Mouse (Mus musculus) T-helper 17 cell (primary cell): ENCODE measurements around the gene Nipsnap3a.

ENCODE experiments used
- in situ Hi-C, 2 experiments: fragments of 300-600 bp; cut with MboI, MseI; formaldehyde crosslinking; loops; 1 replicate in 1 of 2; 2 replicates in 1 of 2; pipeline ENCODE4 v1.15.1; 2025; ENCODE audit warnings: high pct_unique_total_duplicates in 2 of 2

Nipsnap3a gene

GRCm38 (mm10) chr4:52989248-52989647 lies at the start of gene Nipsnap3a:
Gene Nipsnap3a (plus strand): TSS chr4:52989272.
- in situ Hi-C loops = no loop called here

- in situ Hi-C loops = no loop called here
These were observed 42.4 kb upstream of the Nipsnap3a start for GRCm38 (mm10) chr4:52946665-52947064.

GRCm38 (mm10) chr4:52949005-52949404 lies 40.1 kb upstream of the Nipsnap3a start:
- in situ Hi-C loops = no loop called here

GRCm38 (mm10) chr4:52958693-52959092 lies 30.4 kb upstream of the Nipsnap3a start:
- in situ Hi-C loops = no loop called here

- in situ Hi-C loops = no loop called here
These were observed 24.8 kb upstream of the Nipsnap3a start, which contains the start of gene Olfr270 for GRCm38 (mm10) chr4:52964247-52964646. Gene Olfr270 (plus strand): TSS chr4:52964547.

GRCm38 (mm10) chr4:52985216-52985615 lies 3.9 kb upstream of the Nipsnap3a start:
- in situ Hi-C loops = no loop called here

- in situ Hi-C loops = no loop called here
These were observed 2.8 kb upstream of the Nipsnap3a start for GRCm38 (mm10) chr4:52986266-52986665.

- in situ Hi-C loops = no loop called here
These were observed 10.4 kb downstream of the Nipsnap3a start for GRCm38 (mm10) chr4:52999449-52999848.

- in situ Hi-C loops = loop anchor here in 1 of 2 experiments (25.0 kb wide), 1 partner anchor 563 kb away; the partner anchor contains the start of gene Smc2
These were observed 11.1 kb downstream of the Nipsnap3a start for GRCm38 (mm10) chr4:53000154-53000553.

- in situ Hi-C loops = loop anchor here in 1 of 2 experiments (25.0 kb wide), 1 partner anchor 572 kb away; the partner anchor contains the start of gene Smc2
These were observed 20.1 kb downstream of the Nipsnap3a start for GRCm38 (mm10) chr4:53009183-53009582.

- in situ Hi-C loops = loop anchor here in 1 of 2 experiments (25.0 kb wide), 1 partner anchor 573 kb away; the partner anchor contains the start of gene Smc2
These were observed 20.8 kb downstream of the Nipsnap3a start for GRCm38 (mm10) chr4:53009871-53010270.

- in situ Hi-C loops = loop anchor here in 1 of 2 experiments (25.0 kb wide), 1 partner anchor 575 kb away; the partner anchor contains the start of gene Smc2
These were observed 22.8 kb downstream of the Nipsnap3a start, which contains the start of gene Nipsnap3b for GRCm38 (mm10) chr4:53011732-53012361. Gene Nipsnap3b (plus strand): TSS chr4:53011880.

- in situ Hi-C loops = loop anchor here in 1 of 2 experiments (25.0 kb wide), 1 partner anchor 577 kb away; the partner anchor contains the start of gene Smc2
These were observed 25.3 kb downstream of the Nipsnap3a start for GRCm38 (mm10) chr4:53014421-53014820.

- in situ Hi-C loops = loop anchor here (5.0 to 25.0 kb wide), 2 partner anchors 558 to 578 kb away; partner anchors contain the start of gene Smc2 (in 1 of the 2)
These were observed 26.0 kb downstream of the Nipsnap3a start for GRCm38 (mm10) chr4:53015024-53015423.

GRCm38 (mm10) chr4:53018392-53018791 lies 29.3 kb downstream of the Nipsnap3a start:
- in situ Hi-C loops = loop anchor here (5.0 to 25.0 kb wide), 2 partner anchors 561 to 581 kb away; partner anchors contain the start of gene Smc2 (in 1 of the 2)

- in situ Hi-C loops = loop anchor here in 1 of 2 experiments (25.0 kb wide), 1 partner anchor 586 kb away; the partner anchor contains the start of gene Smc2
These were observed 34.3 kb downstream of the Nipsnap3a start for GRCm38 (mm10) chr4:53023189-53023925.

- in situ Hi-C loops = loop anchor here in 1 of 2 experiments (25.0 kb wide), 1 partner anchor 587 kb away; the partner anchor contains the start of gene Smc2
These were observed 35.3 kb downstream of the Nipsnap3a start for GRCm38 (mm10) chr4:53024397-53024796.

GRCm38 (mm10) chr4:53027811-53028210 lies 38.7 kb downstream of the Nipsnap3a start:
- in situ Hi-C loops = no loop called here

- in situ Hi-C loops = no loop called here
These were observed 41.4 kb downstream of the Nipsnap3a start for GRCm38 (mm10) chr4:53030326-53030948.

- in situ Hi-C loops = no loop called here
These were observed 54.7 kb downstream of the Nipsnap3a start for GRCm38 (mm10) chr4:53043819-53044218.

- in situ Hi-C loops = no loop called here
These were observed 56.7 kb downstream of the Nipsnap3a start for GRCm38 (mm10) chr4:53045807-53046206.
